Mouse (Mus musculus) splenic B cell, adult 2 months (primary cell): ENCODE results near the gene Mrpl20.

ENCODE experiments used
- DNase-seq: peaks from one replicate; pipeline ENCODE4 v3.0.0-alpha.2; 2011; ENCODE audit warnings: low read depth, low spot score
- H3K27me3 ChIP-seq: 2 replicates; pipeline ENCODE4 v1.6.1; 2012; ENCODE audit warnings: mild to moderate bottlenecking, low read length, moderate library complexity, mixed read lengths; ENCODE audit not compliant: control insufficient read depth, poor library complexity, insufficient read depth, severe bottlenecking
- H3K36me3 ChIP-seq: 2 replicates; pipeline ENCODE4 v1.6.1; 2012; ENCODE audit warnings: mild to moderate bottlenecking, low read length, moderate library complexity, mixed read lengths; ENCODE audit not compliant: control insufficient read depth, poor library complexity, insufficient read depth, severe bottlenecking

The Mrpl20 gene

GRCm38 (mm10) chr4:155848434-155849095 is 45.9 kb downstream of the Mrpl20 start:
- H3K27me3 ChIP-seq = no peaks in the 10 kb centered on the region
- no peak for DNase-seq
- H3K36me3 ChIP-seq = no peaks in the 10 kb centered on the region

- no peak for DNase-seq
- Histone ChIP-seq H3K36me3 (no peaks in the 10 kb centered on the region), H3K27me3 (no peaks in the 10 kb centered on the region)
Measured at GRCm38 (mm10) chr4:155849391-155849790, 46.7 kb downstream of the Mrpl20 start.

- no peak for DNase-seq
- Histone ChIP-seq H3K27me3 (no peaks in the 10 kb centered on the region), H3K36me3 (no peaks in the 10 kb centered on the region)
Measured at GRCm38 (mm10) chr4:155849792-155850451, 47.2 kb downstream of the Mrpl20 start.

GRCm38 (mm10) chr4:155851368-155851767 is 48.7 kb downstream of the Mrpl20 start:
- Histone ChIP-seq H3K27me3 (no peaks in the 10 kb centered on the region), H3K36me3 (no peaks in the 10 kb centered on the region; the same call in 1 of the 2 replicates)
- no peak for DNase-seq

- H3K27me3 ChIP-seq = no peaks in the 10 kb centered on the region
- no peak for DNase-seq
Measured at GRCm38 (mm10) chr4:155851951-155852411, 49.3 kb downstream of the Mrpl20 start.

GRCm38 (mm10) chr4:155853421-155853820 is 50.7 kb downstream of the Mrpl20 start:
- DNase-seq = no peak
- H3K27me3 ChIP-seq = no peaks in the 10 kb centered on the region
- H3K36me3 ChIP-seq = no peaks in the 10 kb centered on the region; the same call in 1 of the 2 replicates

More at GRCm38 (mm10) chr4:155851951-155852411, 49.3 kb downstream of the Mrpl20 start:
- H3K36me3 ChIP-seq = no peaks in the 10 kb centered on the region; the same call in 1 of the 2 replicates

GRCm38 (mm10) chr4:155854991-155855390 is 52.3 kb downstream of the Mrpl20 start:
- H3K36me3 ChIP-seq = no peaks in the 10 kb centered on the region; the same call in 1 of the 2 replicates
- H3K27me3 ChIP-seq = no peaks in the 10 kb centered on the region
- no peak for DNase-seq

GRCm38 (mm10) chr4:155856071-155856470 is 53.4 kb downstream of the Mrpl20 start:
- H3K36me3 ChIP-seq = no peaks in the 10 kb centered on the region; the same call in none of the 2 replicates
- H3K27me3 ChIP-seq = no peaks in the 10 kb centered on the region
- DNase-seq = no peak

- no peak for DNase-seq
- Histone ChIP-seq H3K27me3 (no peaks in the 10 kb centered on the region), H3K36me3 (no peaks in the 10 kb centered on the region; the same call in none of the 2 replicates)
Measured at GRCm38 (mm10) chr4:155856881-155857280, 54.2 kb downstream of the Mrpl20 start.

- H3K27me3 ChIP-seq = no peaks in the 10 kb centered on the region
- DNase-seq = peak; percentile 21
- H3K36me3 ChIP-seq = no peaks in the 10 kb centered on the region; the same call in none of the 2 replicates
Measured at GRCm38 (mm10) chr4:155859318-155859717, 56.6 kb downstream of the Mrpl20 start.
